Mouse (Mus musculus): ENCODE data around the gene Chka. TPM values are rescaled to one million over a fixed set of nuclear protein-coding genes. Genes with fewer than 3 reads are reported as not detected.

The Chka gene
- total RNA-seq, 1 experiment from 2014 or later = 82.2 TPM

DNA sequence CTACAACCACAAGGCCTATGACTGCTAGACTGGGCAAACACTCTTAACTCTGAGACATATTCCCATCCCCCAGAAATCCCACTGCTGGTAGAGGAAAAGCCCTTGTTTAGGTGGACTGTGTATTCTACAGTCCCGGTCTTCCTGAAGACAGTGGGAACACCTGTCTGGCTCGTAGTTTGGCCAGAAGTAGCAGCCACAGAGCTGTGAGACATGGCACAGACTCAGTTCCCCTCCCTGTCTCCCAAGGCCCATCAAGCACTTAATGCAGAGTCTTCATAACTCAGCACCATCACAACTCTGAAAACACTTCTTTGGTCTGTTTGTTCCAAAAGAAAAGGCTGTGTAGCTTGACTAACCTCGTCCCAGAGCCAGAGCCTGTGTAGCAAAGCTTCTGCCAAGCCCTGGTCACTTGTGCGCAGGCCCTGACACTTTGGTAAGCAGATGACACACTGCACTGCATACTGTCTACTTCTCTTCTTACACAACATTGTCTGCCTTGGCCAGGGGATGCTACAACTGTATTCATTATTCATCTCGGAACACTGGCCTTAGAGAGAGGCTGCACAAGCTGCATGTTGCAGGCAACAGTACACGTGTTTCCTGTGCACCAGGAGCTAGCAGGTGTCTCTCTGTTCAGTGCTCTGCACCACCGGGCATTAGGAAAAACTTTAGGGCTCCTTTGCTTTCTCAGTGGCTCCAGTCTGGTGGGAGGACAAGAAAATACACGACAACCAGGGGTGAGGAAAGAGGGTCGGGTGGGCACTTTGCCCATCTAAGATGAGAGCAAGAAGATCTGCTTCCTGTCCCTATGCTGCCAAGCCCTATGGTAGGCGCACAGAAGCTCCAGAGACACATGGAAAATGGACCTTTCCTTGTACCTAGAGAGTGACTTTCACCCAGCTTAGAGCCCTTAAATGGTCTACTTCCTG, 4.6 kb upstream of the Chka start:
- DNase-seq = peak; percentile 68

DNA sequence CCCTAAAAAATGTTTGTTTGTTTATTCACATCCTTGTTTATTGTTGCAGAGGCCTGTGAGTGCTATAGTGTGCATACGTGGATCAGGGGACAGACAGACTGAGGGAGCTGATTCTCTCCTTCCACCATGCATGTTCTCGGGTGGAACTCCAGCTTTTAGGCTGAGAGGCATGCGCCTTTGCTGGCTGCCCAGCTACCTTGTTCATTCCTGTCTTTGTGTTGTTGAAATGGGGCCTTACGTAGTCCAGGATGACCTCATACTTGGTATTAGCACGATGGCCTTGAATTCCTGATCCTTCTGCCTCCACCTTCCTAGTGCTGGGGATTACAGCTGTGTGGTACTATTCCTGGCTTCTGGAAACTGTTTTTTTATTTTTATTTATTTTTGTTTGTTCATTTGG, 3.9 kb upstream of the Chka start:
- no peak for DNase-seq

DNA sequence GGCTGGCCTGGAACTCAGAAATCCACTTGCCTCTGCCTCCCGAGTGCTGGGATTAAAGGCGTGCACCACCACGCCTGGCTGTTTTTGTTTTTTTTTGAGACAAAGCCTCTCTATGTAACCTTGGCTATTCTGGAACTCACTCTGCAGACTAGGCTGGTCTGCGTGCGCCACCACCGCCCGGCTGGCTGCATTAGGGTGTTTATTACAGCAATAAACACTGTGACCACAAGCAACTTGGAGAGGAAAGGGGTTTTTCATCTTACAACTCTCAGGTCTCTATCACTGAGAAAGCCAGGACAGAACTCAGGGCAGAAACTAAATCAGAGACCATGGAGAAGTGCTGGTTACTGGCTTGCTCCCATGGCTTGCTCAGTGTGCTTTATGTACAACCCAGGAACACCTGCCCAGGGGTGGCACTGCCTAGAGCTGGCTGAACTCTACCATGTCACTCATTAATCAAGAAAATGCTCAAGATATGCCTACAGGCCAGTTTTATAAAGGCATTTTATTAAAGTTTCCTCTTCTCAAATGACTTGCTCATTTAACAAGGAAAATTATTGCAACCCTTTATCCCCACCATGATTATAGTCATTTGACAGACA, 3.3 kb upstream of the Chka start:
- no peak for DNase-seq

DNA sequence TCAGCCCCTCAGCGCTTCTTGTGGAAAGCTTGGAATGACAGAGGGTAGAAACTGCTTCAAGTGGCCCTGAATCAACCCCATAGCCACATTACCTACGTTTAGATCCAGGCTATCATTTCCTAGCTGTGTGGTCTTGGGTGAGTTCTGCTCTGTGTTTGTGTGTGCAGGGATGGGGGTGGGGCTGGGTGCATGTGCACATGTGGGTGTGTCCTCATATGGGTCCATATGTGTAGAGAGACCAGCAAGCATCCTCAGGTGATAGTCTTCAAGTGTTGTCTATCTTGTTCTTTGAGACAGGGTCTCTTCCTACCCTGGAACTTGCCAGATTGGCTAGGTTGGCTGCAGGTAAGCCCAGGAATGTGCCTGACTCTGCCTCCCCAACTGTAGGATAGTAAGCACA, 2.3 kb upstream of the Chka start:
- DNase-seq = no peak

DNA sequence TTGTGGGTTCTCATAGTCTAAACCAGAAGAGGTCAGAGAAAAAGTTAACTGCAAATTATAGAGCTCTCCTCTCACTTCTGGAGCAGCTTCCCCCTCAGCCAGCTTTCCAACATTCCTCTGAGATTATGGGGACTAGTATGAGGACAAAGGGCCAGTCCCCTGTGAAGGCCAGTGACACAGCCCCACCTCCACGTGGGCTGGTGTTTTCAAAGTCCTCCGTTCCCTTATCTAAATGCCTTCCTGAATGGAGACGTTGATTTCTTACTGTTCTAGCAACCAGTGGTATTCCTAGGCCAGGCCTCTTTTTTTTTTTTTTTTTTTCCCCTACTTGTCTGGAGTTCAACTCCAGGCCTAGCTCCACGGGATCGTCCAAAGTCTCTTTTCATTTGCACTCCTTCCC, 1.5 kb upstream of the Chka start:
- peak; percentile 65 for DNase-seq

DNA sequence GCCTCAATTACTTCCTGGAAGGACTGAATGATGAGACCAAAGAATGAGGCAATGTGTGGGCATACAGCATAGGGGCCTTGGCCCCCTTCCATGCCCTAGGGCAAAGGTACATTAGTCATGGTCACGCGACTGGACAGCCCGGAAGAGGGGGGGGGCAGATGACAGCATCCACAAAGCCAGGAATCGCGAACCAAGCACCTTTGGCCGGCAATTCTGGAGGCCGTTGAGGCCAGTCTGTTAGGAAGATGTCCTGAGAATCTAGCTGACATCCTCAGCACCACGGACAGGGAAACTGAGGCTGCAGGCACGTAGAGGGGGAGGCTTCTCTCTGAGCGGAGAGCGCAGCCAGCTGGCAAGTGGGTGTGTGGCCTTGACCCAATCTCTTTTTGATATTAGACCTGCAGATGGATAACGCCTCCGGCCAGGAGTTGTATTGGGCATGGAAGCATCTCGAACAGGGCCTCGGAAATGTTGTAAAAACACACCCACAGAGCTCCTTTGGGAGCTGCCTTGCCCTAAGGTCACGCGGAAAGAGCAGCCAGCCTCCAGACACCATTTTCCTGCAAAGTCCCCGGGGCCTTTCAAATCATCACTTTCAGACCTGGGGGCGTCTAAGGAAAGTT, 615 bp upstream of the Chka start:
- DNase-seq = peak; percentile 89

DNA sequence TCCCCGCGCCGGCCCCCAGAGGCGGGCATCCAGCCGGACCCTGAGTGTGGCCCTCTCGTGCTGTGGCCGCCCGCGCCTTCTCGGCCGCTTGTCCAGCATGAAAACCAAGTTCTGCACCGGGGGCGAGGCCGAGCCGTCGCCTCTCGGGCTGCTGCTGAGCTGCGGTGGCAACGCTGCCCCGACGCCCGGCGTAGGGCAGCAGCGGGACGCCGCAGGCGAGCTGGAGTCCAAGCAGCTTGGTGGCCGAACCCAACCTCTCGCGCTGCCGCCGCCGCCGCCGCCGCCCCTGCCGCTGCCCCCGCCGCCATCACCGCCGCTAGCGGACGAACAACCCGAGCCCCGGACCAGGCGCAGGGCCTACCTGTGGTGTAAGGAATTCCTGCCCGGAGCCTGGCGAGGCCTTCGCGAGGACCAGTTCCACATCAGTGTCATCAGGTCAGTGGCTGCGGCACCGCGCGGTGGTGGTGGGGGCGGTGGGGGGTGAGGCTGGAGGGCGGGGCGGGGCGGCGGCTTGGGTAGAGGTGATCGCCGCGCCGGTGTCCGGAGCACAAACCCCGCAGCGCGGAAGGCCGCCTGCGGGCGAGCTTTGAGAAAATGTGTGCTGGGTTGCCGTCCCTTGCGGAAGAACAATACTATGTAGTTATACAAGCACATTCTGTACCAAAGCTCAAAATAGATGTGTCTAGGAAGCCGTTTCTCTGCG, 557 bp downstream of the Chka start:
- peak; percentile 80 for DNase-seq

DNA sequence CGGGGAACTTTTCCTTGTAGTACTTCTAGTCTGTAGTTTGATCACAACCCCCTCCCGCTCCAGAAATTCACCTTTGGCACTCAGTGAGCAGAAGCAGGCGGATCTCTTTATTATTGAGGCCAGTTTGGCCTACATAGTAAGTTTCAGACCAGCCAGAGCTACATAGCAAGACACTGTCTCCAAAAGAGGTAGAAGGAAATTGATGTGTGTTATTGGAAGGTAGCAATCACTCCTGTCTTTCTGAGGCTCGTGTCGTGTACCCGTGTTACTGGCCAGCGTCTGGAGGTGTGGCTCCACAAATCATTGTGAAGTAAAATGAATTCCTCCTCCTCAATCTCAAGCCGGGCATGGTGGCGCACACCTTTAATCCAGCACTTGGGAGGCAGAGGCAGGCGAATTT, 1.5 kb downstream of the Chka start:
- no peak for DNase-seq

DNA sequence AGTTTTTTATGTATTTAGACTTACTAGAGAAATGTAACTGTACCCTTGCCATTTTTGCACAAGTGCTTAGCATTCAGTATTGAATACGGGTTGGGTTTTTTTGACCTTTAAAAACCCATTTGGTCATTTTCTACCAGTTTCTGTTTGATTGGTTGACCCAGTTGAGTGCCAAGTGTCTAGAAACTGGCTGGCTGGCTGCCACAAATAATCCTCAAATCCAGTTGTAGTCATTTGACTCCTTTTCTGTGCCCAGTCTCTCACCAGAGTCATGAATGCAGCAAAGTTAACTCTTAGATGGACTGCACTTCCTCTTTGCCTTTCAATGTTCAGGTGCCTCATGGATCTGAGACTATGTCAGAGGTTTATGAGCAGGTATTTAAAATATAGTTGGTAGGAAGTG, 2.3 kb downstream of the Chka start:
- peak; percentile 76 for DNase-seq

DNA sequence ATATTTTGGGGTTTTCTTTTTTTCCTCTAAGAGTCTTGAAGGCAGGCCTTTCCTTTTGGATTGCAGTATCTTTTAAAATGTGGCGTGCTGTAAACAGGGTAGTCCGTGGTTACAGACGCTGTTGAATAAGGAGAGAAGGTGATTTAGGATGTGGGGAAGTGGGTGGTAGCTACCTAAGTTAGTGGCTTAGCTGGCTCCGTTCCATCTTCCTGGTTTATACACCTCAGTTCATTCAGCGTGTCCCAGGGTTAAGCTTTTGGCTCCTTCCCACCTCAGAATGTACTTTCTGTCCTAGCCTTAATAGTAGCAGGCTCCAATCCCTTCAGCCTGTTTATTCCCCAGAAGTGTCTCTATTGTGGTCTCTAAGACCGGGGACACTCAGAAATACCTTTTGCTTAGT, 3.5 kb downstream of the Chka start:
- DNase-seq = no peak

DNA sequence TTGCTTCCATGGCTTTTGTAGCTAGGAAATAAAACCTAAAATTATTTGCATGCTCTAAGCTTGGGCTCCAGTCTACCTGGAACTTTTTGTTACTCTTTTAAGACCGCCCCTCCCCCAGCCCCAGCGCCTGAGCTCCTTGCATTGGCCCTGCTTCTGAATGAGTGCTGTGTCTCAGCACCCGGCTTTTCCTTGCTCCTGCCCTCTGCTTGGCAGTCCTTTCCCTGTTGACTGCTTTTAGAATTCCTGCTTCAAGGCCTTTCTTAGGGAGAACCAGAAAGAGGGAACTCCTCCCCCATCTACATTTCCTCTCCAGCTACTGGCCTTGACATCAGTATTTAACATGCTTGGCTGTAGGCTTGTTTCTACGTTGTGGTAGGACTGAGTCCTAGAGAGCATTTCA, 4.0 kb downstream of the Chka start:
- peak; percentile 52 for DNase-seq

DNA sequence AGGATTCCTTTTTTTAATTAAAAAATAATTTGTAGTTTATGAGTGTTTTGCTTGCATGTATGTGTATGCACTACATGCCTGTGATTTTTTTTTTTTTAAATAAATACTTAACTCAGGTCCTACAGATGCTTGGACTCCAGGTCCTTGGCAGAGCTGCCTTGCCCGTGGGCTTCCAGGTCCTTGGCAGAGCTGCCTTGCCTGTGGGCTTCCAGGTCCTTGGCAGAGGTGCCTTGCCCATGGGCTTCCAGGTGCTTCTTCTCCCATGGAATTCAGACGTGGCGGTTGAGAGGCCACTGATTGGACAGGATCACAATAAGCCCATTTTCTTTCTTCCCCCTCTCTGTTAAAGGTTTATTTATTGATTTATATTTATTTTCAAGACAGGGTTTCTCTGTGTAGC, 5.6 kb downstream of the Chka start:
- DNase-seq = no peak

DNA sequence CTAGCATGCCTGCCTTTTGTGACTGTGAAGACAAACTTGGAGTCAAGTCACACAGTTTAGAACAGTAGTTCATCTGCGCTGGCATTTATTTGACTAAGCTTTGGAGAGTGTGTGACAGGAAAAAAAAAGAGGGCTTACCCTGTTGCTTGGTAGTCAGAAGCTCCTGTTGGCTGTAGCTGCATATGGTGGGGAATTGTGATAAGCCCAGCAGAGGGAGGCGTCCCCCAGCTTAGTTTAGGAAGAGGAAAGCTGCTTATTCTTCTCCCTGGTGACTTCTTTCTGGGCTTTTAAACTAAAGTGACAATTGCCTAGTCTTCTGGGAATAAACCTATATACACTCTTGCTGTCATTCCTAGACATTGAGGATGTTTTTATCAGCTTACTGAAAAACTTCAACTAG, 11.1 kb downstream of the Chka start:
- DNase-seq = no peak

DNA sequence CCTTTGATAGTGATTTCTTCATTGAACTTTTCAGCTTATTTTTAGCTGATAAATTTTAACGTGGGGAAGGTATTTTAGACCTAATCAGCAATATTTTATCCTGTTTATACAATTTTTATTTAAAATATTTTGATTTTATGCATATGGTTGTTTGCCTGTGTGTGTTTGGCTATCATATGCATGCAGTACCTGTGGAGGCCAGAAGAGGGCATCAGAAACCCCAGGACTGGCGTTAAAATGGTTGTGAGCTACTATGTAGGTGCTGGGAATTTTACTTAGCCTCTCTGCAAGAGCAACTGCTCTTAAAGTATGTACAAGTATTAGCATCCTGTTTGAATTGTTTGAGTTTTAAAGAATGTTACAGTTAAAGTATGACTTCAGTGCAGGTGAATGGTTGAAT, 13.4 kb downstream of the Chka start:
- no peak for DNase-seq

DNA sequence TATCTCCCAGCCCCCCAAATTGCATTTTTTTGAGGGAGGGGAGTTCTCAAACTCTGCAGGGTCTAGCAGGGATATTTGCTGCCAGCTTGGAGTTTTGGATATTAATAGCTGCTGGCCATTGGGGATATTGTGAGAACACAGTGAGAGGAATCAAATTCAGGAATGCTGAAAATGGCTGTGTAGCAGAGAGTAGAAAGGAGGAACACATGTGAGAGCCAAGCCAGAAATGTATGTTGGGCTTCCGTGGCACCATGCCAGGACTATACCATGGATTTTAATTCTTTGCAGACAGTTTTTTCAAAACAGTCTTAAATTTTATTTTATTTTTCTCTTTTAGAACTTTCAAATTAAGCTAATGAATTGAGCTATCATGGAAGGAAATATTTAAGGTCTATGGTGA, 16.7 kb downstream of the Chka start:
- no peak for DNase-seq

DNA sequence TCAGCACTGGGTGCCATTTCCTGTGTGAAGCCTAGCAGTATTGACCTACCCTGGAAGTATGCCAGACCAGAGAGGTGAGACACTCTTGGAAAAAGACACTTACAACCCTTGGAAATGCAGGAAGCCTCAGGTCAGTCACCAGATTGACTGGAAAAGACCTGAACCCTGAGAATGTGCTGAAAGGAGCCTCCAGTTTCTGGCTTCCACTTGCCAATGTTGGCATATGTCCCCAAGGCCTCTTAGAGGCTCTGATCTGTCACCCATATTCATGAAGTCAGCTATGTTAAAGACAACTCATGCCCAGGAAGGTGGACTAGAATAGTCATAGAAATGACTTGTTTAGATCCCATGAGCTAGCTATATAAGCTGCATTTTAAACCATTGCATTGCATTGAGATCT, 19.9 kb downstream of the Chka start:
- peak; percentile 45 for DNase-seq

DNA sequence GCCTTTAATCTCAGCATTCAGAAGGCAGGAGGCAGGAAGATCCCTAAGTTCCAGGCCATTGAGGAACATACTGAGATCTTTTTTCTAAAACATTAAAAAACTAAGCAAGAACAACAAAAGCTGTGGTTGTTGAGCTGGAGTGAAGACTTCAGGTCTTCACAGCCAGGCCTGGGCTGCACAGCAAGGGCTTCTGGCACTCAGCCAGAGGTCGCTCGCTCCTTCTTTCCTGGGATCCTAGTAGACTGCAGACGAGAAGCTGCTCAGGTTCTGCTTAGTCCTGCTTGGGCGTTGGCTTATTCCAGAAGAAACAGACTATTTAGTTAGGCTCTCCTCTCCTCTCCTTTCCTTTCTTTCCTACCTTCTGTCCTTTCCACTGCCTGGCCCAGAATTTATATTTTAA, 20.8 kb downstream of the Chka start:
- DNase-seq = peak; percentile 57

DNA sequence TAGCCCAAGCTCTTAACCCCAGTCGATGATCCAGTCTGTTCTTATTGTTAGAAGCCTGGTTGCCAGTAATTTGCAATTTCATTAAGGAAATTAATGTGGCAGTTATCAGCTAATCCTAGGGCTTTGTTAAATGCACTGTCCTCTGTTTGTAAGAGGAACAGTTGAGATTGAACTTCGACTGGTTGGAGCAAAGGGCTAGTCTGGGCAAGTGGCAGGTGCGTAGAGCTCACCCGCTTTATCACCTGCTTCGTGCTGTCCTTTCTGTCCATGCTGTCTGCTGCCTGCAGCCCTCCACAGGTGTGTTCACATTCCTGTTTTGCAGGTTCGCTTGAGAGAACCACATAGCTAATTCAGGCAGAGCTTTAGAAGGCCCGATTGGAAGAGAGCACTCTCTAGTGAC, 23.5 kb downstream of the Chka start:
- no peak for DNase-seq

DNA sequence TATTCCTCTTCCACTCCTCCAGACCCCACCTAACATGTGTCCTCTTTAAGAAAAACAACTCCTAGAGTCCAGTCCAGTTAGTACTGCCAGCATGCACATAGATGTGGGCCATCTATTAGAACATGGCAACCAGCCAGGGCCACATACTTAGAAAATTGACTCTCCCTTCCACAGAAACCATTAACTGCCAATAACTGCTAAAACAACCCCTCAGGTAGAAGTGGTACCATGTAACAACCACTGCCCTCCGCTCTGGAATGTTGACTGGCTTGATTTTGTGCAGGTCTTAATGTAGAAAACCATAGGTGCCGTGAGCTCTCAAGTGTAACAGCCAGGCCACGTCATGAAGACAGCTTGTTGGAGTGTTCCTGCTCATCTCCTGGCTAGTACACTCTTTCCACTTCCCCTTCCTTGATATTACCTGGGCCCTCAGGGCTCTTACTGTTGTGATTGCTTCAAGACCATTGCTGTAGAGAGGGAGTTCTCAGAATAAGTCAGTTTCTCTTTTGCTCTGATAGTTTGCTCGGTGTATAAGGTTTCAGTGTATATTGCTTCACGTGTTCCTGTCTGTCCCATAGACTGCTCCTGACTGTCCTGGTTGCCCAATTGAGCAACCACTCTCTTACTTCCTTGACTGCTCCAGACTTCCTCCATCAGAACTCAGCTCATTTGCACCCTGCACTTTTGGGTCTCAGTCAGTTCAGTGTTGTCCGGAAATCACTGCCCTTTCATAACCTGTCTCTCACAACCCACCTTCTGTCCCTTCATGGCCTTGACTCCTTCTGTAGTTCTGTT, 28.7 kb downstream of the Chka start:
- DNase-seq = no peak

DNA sequence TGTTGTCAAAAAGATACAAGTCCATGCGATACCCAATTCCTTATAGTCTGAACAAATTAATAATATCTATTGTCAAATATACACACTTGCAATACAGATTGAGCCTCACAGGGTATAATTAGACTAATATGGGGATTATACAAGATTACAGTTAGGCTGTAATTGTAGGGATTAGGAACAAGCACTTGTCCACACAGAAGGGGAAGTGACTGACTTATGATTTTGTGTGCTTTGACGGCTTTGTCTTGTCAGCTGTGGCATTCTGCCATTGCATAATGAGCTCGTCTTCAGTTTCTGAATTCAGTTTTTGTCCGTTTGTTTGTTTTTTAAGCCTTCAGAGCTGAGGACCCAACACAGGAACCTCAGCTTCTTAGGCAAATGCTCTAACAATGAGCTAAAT, 30.6 kb downstream of the Chka start:
- no peak for DNase-seq

DNA sequence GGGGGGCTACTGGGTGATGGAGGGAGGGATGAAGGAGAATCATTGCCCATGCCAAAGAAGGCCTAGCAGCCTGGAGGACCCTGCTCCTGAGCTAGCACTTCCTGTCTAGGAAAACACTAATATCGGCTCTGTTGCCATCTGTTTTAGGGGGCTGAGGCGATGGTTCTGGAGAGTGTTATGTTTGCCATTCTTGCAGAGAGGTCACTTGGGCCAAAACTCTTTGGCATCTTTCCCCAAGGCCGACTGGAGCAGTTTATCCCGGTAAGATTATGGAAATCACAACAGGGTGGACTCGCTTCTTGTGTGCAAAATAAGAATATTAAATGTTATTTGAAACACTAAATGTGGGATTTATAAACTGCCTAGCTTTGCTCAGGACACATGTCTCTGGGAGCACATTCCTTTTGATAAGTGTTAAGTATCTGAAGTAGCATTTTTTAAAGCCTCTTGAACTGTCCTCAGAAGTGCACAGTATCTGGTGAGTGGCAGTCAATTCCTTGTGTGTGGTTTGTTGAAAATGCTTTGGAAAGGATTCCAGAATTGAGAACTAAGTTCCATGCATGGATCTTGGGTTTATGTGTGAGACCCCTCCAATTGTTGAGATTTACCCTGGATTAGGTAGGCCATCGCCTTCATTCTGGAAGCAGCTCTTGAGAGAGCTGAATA, 32.9 kb downstream of the Chka start:
- peak; percentile 66 for DNase-seq

DNA sequence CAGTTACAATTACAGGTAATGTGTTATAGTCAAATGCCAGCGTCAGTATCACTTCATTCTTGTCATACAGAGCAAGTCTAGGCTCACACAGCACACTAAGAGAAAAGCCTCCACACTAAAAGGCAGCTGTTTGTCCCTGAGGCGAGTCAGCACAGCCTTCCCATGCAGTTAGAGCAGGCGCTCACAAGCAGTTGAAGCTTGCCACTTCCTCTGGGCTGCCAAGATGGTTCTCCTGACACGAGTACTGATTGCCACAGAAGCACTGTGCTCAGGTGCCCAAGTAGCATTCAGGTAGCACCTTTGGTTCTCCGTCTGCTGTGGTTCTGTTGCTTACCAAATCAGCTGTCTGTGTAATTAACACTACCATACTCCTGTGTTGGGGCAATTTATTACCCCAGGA, 37.5 kb downstream of the Chka start:
- DNase-seq = no peak

Measured in adrenal gland, postnatal 14 days (tissue).